Mouse (Mus musculus) intestine, embryonic 15.5 days (tissue): Measurements from ENCODE around the gene Cutal. TPM values are rescaled to one million over a fixed set of nuclear protein-coding genes. Genes with fewer than 3 reads are reported as not detected.

Source experiments
- ATAC-seq: fragments of 200-750 bp; cut with Nextera tagmentation; 2 replicates; pipeline ENCODE4 v1.8.0; 2017; ENCODE audit warnings: moderate TSS enrichment, moderate library complexity
- H3K27ac ChIP-seq: fragments of 300-500 bp; sonication (generic); 2 replicates; pipeline ENCODE4 v1.5.1; 2015; ENCODE audit warnings: mild to moderate bottlenecking, inconsistent platforms
- H3K27me3 ChIP-seq: fragments of 300-500 bp; sonication (generic); replicated peaks from 2 replicates; pipeline ENCODE4 v1.6.1; 2015; ENCODE audit warnings: inconsistent platforms
- H3K36me3 ChIP-seq: fragments of 300-500 bp; sonication (generic); 2 replicates; pipeline ENCODE4 v1.6.1; 2015; ENCODE audit warnings: inconsistent platforms
- H3K4me1 ChIP-seq: fragments of 300-500 bp; sonication (generic); replicated peaks from 2 replicates; pipeline ENCODE4 v1.6.1; 2015; ENCODE audit warnings: inconsistent platforms
- H3K4me2 ChIP-seq: fragments of 300-500 bp; sonication (generic); replicated peaks from 2 replicates; pipeline ENCODE4 v1.6.1; 2015; ENCODE audit warnings: mild to moderate bottlenecking, inconsistent platforms
- H3K4me3 ChIP-seq: fragments of 300-500 bp; sonication (generic); replicated peaks from 2 replicates; pipeline ENCODE4 v1.5.1; 2015; ENCODE audit warnings: inconsistent platforms
- H3K9ac ChIP-seq: fragments of 300-500 bp; sonication (generic); 2 replicates; pipeline ENCODE4 v1.6.1; 2015; ENCODE audit warnings: inconsistent platforms
- H3K9me3 ChIP-seq: fragments of 300-500 bp; sonication (generic); 2 replicates; pipeline ENCODE4 v1.6.1; 2016; ENCODE audit warnings: inconsistent platforms
- WGBS: fragments of 180-500 bp; shearing (Covaris S2); methylation state at CpG from one replicate; pipeline ENCODE4 v1.1.7; 2015; 5-methylcytosine and 5-hydroxymethylcytosine counted together
- polyA plus RNA-seq: library from polyadenylated mRNA; unstranded; fragments of >200 nt; fragmentation: Nextera tagmentation; extraction: Ambion mirVana; gene quantifications from 2 replicates; pipeline ENCODE4 v1.2.1, GENCODE M21; 2015

The Cutal gene
- polyA plus RNA-seq, 1 experiment from 2014 or later = 5.7 TPM

GRCm38 (mm10) chr2:34938269-34939208, 64.3 kb downstream of the Cutal start:
- Histone ChIP-seq H3K4me2 (no peak overlapping the region), H3K9ac (no peak overlapping the region), H3K4me1 (no peaks in the 10 kb centered on the region), H3K36me3 (no peaks in the 10 kb centered on the region), H3K27ac (no peak overlapping the region), H3K27me3 (no peaks in the 10 kb centered on the region), H3K4me3 (no peak overlapping the region), H3K9me3 (no peaks in the 10 kb centered on the region)
- no peak for ATAC-seq
- WGBS = 78% methylated on average over 8 of the region's 8 CpGs

GRCm38 (mm10) chr2:34940246-34940645, 66.0 kb downstream of the Cutal start:
- Histone ChIP-seq H3K4me2 (no peak overlapping the region), H3K36me3 (no peaks in the 10 kb centered on the region), H3K4me1 (no peaks in the 10 kb centered on the region; the same call in 1 of the 2 replicates), H3K9me3 (no peaks in the 10 kb centered on the region), H3K4me3 (no peak overlapping the region), H3K27ac (no peak overlapping the region), H3K9ac (no peak overlapping the region), H3K27me3 (no peaks in the 10 kb centered on the region)
- ATAC-seq = no peak
- WGBS = 78% methylated on average over 5 of the region's 5 CpGs

DNA sequence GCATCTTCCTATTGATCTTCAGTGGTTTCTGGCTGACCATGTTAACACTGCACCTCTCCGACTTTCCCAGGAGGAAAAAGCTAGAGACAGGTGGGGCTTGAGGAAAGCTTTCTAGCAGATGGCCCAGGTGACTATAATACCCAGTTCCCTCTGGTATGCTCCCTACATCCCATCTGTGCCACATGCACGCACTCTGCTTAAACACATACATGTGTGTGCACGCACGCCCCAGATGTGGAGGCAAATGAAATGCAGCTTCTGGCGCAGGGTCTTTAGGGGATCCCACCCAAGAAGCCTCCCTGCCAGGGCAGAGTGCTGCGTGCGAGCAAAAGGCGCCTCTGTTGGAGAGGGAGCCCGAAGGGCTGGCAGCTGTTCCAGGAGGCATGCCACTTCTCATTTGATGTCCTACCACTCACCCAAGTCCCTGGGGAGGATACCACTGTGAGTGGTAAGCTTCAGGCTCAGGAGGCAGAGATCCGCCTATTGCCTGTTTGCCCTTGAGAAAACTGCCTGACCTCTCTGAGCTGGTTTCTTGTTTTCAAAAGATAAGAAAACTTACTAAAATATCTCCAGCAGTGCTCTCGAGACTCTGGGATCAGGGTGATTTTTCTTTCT, 67.0 kb downstream of the Cutal start:
- 70% methylated on average over 11 of the region's 11 CpGs for WGBS
- H3K4me3 ChIP-seq = no peak overlapping the region
- no peak for ATAC-seq

More for the DNA sequence above, 67.0 kb downstream of the Cutal start:
- no peak overlapping the region for H3K4me2 ChIP-seq
- H3K4me1 ChIP-seq = no peaks in the 10 kb centered on the region; the same call in 1 of the 2 replicates
- H3K9me3 ChIP-seq = no peaks in the 10 kb centered on the region
- H3K27ac ChIP-seq = no peak overlapping the region
- H3K9ac ChIP-seq = no peak overlapping the region
- no peaks in the 10 kb centered on the region for H3K36me3 ChIP-seq
- H3K27me3 ChIP-seq = no peaks in the 10 kb centered on the region

Other genes starting within 250 kb of the Cutal start
- 69.5 and 73.0 TPM in 2 replicates for gene Gapvd1, start 119.2 kb upstream of the Cutal start, polyA plus RNA-seq
- gene Hspa5, start 102.4 kb upstream of the Cutal start, polyA plus RNA-seq = 1,028 and 1,048 TPM in 2 replicates
- gene Rabepk, start 74.5 kb upstream of the Cutal start, polyA plus RNA-seq = 40.7 and 45.7 TPM in 2 replicates
- gene Fbxw2, start 48.1 kb upstream of the Cutal start, polyA plus RNA-seq = 68.3 and 71.4 TPM in 2 replicates
- gene Gm34653, start 41.4 kb upstream of the Cutal start, polyA plus RNA-seq = not detected in 2 replicates
- gene Psmd5, start 572 bp downstream of the Cutal start, polyA plus RNA-seq = 88.7 and 98.0 TPM in 2 replicates
- 8.0 TPM in 2 replicates for gene Phf19, start 39.6 kb downstream of the Cutal start, polyA plus RNA-seq
- 2.5 TPM in 2 replicates for gene Traf1, start 87.4 kb downstream of the Cutal start, polyA plus RNA-seq
- gene Hc, start 187.0 kb downstream of the Cutal start, polyA plus RNA-seq = 0.36 and 0.77 TPM in 2 replicates
- gene AI182371, start 227.1 kb downstream of the Cutal start, polyA plus RNA-seq = 0.64 and 0.70 TPM in 2 replicates
- gene Cntrl, start 235.1 kb downstream of the Cutal start, polyA plus RNA-seq = 20.0 and 21.3 TPM in 2 replicates